Mouse (Mus musculus) adrenal gland, adult 18-20 months (tissue): Measurements from ENCODE around the gene Slc5a11. TPM values are rescaled to one million over a fixed set of nuclear protein-coding genes. Genes with fewer than 3 reads are reported as not detected.

ENCODE experiments used
- DNase-seq, 2 experiments: peaks; one replicate each; pipeline ENCODE4 v3.0.0; 2021 to 2022; ENCODE audit warnings: low spot score in 2 of 2
- total RNA-seq, 2 experiments: library from RNA; stranded (reverse); gene quantifications; 1 replicate in 1 of 2; 2 replicates in 1 of 2; pipeline ENCODE4 v1.2.3; 2021

Slc5a11 gene
- total RNA-seq, 2 experiments from 2014 or later: not detected

GRCm38 (mm10) chr7:123276568-123276967 lies 62.0 kb downstream of the Slc5a11 start:
- no peak for DNase-seq

- DNase-seq: no peak
Observed at GRCm38 (mm10) chr7:123279797-123280196, 65.2 kb downstream of the Slc5a11 start.

- no peak for DNase-seq
Observed at GRCm38 (mm10) chr7:123283826-123284225, 69.2 kb downstream of the Slc5a11 start.

- no peak for DNase-seq
Observed at GRCm38 (mm10) chr7:123285896-123286295, 71.3 kb downstream of the Slc5a11 start.

GRCm38 (mm10) chr7:123287903-123288302 lies 73.3 kb downstream of the Slc5a11 start:
- no peak for DNase-seq

GRCm38 (mm10) chr7:123289176-123289575 lies 74.6 kb downstream of the Slc5a11 start:
- no peak for DNase-seq

GRCm38 (mm10) chr7:123291942-123292341 lies 77.4 kb downstream of the Slc5a11 start:
- DNase-seq: no peak

- DNase-seq: no peak
Observed at GRCm38 (mm10) chr7:123293898-123294297, 79.3 kb downstream of the Slc5a11 start.

- no peak for DNase-seq
Observed at GRCm38 (mm10) chr7:123295423-123295822, 80.8 kb downstream of the Slc5a11 start.

- no peak for DNase-seq
Observed at GRCm38 (mm10) chr7:123296097-123296496, 81.5 kb downstream of the Slc5a11 start.

GRCm38 (mm10) chr7:123298225-123298624 lies 83.6 kb downstream of the Slc5a11 start:
- DNase-seq: peak; percentile 31 to 43

- DNase-seq: no peak
Observed at GRCm38 (mm10) chr7:123300258-123300657, 85.7 kb downstream of the Slc5a11 start.

- no peak for DNase-seq
Observed at GRCm38 (mm10) chr7:123305397-123305796, 90.8 kb downstream of the Slc5a11 start.

GRCm38 (mm10) chr7:123307236-123307635 lies 92.7 kb downstream of the Slc5a11 start:
- DNase-seq: no peak

GRCm38 (mm10) chr7:123307887-123308558 lies 93.4 kb downstream of the Slc5a11 start:
- DNase-seq: no peak

- no peak for DNase-seq
Observed at GRCm38 (mm10) chr7:123311836-123312235, 97.3 kb downstream of the Slc5a11 start.

GRCm38 (mm10) chr7:123312738-123313137 lies 98.2 kb downstream of the Slc5a11 start:
- DNase-seq: no peak

- DNase-seq: no peak
Observed at GRCm38 (mm10) chr7:123322452-123323121, 108.0 kb downstream of the Slc5a11 start.
